Mouse (Mus musculus) lung, postnatal 10 days (tissue): ENCODE results near the gene Hdac4.

Experiments
- DNase-seq: peaks from one replicate; pipeline ENCODE4 v3.0.0; 2021

Hdac4 gene

GRCm38 (mm10) chr1:92015938-92016672 lies 179.4 kb downstream of the Hdac4 start:
- DNase-seq: peak; percentile 17

GRCm38 (mm10) chr1:92015252-92015651 lies 180.2 kb downstream of the Hdac4 start:
- DNase-seq: no peak

GRCm38 (mm10) chr1:92014496-92014895 lies 181.0 kb downstream of the Hdac4 start:
- DNase-seq: no peak

GRCm38 (mm10) chr1:92006666-92007065 lies 188.8 kb downstream of the Hdac4 start:
- no peak for DNase-seq

GRCm38 (mm10) chr1:92005617-92005940 lies 189.9 kb downstream of the Hdac4 start:
- no peak for DNase-seq

GRCm38 (mm10) chr1:92004906-92005616 lies 190.4 kb downstream of the Hdac4 start:
- DNase-seq: peak; percentile 65

GRCm38 (mm10) chr1:92004122-92004521 lies 191.4 kb downstream of the Hdac4 start:
- DNase-seq: no peak

- DNase-seq: no peak
Observed at GRCm38 (mm10) chr1:92000226-92000625, 195.3 kb downstream of the Hdac4 start.

GRCm38 (mm10) chr1:91993658-91994165 lies 201.8 kb downstream of the Hdac4 start:
- DNase-seq: no peak

- DNase-seq: no peak
Observed at GRCm38 (mm10) chr1:91992652-91993051, 202.8 kb downstream of the Hdac4 start.

GRCm38 (mm10) chr1:91991597-91991996 lies 203.9 kb downstream of the Hdac4 start:
- DNase-seq: no peak

- no peak for DNase-seq
Observed at GRCm38 (mm10) chr1:91990852-91991251, 204.6 kb downstream of the Hdac4 start.

GRCm38 (mm10) chr1:91988866-91989265 lies 206.6 kb downstream of the Hdac4 start:
- DNase-seq: no peak

- DNase-seq: no peak
Observed at GRCm38 (mm10) chr1:91987431-91987830, 208.1 kb downstream of the Hdac4 start.

- DNase-seq: no peak
Observed at GRCm38 (mm10) chr1:91985783-91986182, 209.7 kb downstream of the Hdac4 start.

- DNase-seq: peak; percentile 11
Observed at GRCm38 (mm10) chr1:91984507-91984906, 211.0 kb downstream of the Hdac4 start.

- DNase-seq: no peak
Observed at GRCm38 (mm10) chr1:91981381-91981780, 214.1 kb downstream of the Hdac4 start.

GRCm38 (mm10) chr1:91978443-91978842 lies 217.1 kb downstream of the Hdac4 start:
- peak; percentile 17 for DNase-seq

GRCm38 (mm10) chr1:91968710-91969379 lies 226.7 kb downstream of the Hdac4 start:
- DNase-seq: peak; percentile 54

- DNase-seq: no peak
Observed at GRCm38 (mm10) chr1:91967041-91967440, 228.5 kb downstream of the Hdac4 start.

GRCm38 (mm10) chr1:91964486-91965335 lies 230.8 kb downstream of the Hdac4 start:
- no peak for DNase-seq

GRCm38 (mm10) chr1:91962256-91962655 lies 233.2 kb downstream of the Hdac4 start:
- peak; percentile 79 for DNase-seq

GRCm38 (mm10) chr1:91961231-91961630 lies 234.3 kb downstream of the Hdac4 start:
- no peak for DNase-seq
